Mouse (Mus musculus) induced T-regulatory cell, adult 2 months (primary cell): Measurements from ENCODE around the gene Man2a1.

ENCODE experiments used
- DNase-seq: peaks from one replicate; pipeline ENCODE4 v3.0.0-alpha.2; 2012; ENCODE audit warnings: low read depth

Man2a1 gene

DNA sequence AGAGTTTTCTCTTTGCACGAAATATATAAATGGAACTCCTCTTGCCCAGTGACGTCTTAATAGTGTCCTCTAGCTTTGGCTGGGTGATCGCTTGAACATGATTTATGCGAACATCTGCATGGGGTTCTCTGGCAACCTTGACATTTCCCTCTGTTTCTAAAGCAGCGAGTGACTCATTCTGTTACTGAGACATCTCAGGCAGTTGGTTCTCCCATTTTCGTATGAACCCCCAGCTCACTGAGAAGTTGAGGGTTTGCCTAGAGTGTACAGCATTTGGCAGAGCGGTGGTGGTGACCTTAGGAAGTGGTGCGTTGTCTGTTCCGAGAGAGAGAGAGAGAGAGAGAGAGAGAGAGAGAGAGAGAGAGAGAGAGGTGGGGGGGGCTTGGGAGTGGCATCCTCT is 2.6 kb downstream of the Man2a1 start:
- peak; percentile 59 for DNase-seq

DNA sequence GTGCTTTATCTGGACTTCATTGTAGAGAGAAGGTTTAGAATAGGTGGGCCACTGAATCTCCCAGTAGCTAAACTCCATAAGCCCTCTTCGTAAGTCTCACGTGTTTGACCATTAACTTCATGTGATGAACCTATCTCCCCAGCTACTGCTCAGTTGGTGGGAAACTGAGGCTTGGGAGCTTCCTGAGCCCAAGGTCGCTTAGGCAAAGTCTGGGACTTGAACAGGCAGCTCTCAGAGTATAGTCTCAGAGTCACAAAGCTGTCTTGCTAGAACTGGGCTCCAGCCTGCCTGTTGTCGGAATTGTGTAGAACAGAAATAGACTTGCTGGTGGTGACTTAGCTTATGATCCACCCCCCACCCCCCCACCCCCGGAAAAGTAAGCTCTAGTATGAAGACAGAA is 3.0 kb downstream of the Man2a1 start:
- DNase-seq: no peak

DNA sequence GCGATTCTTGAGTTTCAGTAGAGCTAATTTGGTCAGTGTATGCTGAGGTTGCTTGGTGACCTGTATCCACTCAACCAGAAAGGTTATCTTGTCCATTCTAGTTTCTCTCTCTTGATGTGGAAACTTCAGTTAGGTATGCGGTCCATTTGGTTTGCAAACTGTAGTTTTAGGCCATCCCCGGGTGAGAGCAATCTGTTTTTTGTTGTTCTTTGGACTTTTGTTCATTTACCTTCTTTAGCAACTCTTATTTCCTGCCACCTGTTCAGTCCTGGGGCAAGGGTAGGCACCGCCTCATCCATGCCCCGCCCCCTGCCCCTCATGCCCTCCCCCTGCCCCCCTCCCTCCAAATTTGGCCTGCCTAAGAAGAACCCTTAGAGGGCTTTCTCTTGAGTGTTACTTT is 3.6 kb downstream of the Man2a1 start:
- peak; percentile 49 for DNase-seq

DNA sequence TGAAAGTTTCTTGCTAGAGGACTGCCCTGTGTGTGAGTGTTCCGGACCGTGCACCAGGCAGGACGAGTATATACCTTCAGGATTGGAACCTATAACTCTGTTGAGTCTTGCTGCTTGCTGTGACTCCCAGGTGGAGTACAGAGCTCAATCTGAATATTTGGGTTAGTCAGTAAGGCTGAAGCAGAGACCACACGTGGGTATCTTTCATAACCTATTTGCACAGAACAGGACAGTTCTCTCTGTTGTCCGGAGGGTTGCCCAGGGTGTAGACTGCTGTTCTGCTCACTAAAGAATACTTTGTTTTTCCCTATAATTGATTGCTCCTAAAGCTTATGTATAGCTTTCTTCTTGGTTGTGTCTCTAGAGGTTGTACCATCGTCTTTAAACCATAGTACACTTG is 7.7 kb downstream of the Man2a1 start:
- DNase-seq: no peak

DNA sequence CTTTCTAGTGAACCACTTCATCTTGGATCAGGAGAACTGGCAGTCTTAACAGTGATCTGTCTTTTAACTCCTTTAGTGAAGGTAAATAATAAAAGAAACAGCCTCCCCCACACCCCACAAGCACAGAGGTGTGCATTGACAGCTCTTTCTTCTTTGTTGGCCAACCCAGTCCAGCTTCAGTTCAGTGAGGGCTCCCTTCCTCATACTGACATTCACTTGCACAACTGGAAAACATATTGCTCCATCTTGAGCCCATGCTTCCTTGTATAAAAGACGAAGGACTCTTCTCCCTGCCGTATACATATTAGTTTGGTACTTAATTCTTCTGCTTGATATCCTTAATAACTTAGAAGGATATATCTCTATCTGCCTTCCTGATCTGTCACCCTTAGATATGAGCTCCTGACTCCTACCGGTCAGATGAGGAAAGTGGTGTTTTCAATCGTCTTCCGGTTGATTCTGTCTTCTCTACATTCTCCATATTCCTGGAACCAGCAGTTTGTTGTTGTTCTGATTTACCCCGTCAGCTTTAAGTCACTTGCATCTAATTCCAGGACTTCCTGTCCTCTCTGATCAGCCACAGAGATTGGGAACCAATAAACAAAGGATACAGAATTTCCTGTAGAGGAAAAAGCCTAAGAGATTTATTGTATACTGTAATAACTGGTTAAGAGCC is 8.5 kb downstream of the Man2a1 start:
- no peak for DNase-seq

DNA sequence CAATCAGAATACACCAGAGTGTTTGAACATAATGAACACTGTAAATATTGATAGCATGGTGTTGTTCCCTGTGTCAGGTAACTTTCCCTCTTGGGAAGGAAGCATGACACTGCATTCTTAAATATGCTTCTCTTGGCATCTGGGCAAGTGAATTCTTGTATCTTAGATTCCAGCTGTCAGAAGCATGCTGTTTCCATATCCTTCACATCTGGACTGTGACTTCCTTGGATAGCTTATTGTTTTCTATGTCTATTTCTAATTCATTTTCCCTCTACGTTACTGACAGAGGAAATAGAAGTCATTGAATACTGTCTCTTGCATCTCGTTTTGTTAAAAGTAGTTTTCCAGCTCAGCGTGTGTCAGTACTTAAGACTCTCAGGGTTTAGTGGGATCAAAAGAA is 9.2 kb downstream of the Man2a1 start:
- no peak for DNase-seq

DNA sequence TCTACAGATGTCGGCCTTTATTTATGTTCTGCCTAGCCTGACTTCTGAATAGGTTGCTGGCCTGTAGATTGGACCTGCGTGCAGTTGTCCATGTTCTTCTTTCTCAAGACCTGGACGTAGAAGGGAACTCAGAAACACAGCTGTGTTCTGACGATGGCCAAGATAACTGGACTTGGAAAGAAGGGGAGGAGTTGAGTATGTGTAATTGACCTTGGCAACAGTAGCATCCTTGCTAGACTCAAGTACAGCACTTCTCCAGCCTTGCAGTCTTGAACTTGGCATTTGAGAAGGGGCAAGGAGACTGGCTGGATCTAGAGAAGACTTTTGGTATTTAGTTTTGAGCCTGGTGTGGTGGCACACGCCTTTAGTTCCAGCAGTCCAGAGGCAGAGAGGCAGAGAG is 10.9 kb downstream of the Man2a1 start:
- no peak for DNase-seq

DNA sequence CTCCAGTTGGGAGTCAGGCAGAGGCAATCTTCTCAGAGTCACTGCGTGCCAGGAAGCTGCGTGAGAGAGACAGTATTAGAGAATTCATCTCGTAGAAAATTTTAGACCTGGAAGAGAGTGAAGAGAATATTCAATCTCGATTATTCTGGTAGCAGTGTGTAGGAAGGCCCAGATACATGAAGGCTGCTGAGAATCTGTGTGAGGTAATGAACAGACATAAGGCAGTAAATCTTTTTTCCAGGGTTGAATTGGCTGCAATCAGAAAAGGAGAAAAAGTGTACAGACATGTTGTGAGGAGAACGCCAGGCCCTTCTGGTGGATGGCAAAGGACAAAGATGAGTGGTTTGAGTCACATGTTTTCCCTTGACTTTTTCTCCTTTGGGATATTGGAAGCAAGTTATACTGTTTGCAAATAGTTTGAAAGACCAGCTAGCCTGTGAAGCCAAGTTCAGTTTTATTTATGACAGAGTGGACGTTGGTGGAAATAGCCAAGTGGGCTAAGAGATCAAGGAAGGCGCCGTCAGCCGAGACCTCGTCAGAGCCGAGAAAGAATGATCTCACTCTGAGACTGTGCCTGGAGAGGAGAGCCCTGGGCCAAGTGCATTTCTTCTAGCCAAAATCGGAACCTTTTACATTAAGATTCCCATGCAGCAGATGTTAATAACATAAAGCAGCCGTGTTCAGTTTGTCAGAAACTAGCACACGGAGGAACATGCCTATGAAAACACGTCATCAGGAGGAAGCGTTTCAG is 11.8 kb downstream of the Man2a1 start:
- no peak for DNase-seq

DNA sequence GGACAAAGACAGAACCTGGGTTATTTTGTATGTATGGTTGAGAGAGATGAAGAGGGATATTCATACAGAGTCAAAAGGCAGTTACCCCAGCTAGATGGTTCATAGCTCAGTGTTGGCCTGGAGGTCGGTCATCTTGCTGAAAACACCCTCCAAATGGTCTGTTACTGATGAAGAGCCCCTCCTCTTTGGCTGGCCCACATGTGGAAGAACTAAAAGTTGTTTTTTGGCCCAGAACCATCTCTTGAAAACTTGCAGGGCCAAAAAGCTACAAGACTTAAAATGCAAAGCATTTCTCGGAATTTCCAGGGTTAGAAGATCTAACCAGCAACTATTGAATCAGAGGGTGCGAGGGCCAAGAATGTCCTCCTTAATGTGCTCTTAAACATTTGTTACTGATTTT is 12.4 kb downstream of the Man2a1 start:
- DNase-seq: no peak

DNA sequence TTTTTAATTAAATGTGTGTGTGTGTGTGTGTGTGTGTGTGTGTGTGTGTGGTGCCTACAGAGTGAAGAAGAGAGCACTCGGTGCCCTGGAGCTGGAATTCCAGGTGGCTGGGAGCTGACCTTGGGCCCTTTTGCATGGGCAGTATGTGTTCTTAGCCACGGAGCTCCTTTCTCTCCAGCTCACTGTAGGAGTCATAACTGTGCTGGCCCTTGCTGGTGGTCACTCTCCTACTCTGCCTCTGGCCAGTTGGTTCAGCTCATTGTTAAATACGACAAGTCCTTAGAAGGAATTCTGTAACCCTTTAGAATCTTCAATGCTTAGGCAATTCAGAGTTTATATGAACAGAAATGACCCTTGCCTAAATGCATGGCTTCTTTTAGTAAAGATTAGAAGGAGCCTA is 12.8 kb downstream of the Man2a1 start:
- no peak for DNase-seq

DNA sequence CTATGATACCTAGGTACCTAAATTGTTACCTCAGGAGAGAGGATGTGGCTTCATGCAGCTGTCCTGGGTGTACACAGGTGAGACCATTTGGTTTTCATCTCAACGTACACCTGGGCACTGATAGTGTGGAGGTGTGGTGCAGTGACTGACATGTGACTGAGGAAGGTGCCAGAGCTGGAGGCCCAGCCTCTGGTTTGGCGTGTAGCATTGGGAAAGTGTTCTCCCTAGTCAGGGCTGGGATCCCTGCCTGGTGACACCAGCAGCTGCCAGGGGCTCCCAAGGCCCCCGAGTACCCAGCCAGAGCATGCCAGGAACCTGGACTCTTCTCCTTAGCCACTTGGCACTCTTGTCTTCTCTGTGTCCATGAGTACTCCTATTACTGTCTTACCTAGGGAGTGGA is 14.3 kb downstream of the Man2a1 start:
- no peak for DNase-seq

DNA sequence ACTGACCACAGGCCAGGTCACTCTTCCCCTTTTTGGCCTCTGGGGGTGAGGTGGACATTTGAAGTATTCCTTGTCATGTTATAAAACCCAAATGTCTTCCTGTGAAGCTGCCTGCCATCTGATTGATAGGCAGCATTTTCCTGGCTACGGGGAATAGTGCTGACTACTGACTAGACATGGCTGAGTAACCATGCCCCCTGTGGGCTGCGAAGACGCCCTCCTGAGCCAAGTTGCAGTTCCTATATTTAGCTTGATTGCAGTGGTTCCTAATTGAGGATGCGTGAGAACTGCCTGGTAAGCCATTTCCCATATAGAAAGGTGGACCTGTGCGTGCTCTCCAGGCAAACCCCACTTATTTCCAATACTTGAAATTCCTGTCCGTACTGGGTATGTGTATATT is 14.9 kb downstream of the Man2a1 start:
- no peak for DNase-seq

DNA sequence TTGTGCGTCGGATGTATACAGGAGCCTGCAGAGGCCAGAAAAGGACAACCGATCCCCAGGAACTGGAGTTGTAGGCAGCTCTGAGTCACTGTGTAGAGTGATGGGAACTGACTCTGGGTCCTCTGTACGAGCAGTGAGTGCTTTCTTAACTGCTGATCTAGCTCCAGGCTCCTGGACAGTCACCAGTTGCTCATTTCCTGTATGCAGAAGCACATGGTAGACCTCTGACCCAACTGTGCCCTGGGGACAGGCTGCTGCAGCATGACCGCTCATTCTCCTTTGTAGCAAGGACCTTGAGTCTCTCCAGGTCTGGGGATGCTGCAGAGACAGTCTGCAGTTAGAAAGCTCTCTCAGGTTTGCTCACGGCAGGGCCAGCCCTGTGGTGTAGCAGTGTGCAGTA is 15.7 kb downstream of the Man2a1 start:
- no peak for DNase-seq

DNA sequence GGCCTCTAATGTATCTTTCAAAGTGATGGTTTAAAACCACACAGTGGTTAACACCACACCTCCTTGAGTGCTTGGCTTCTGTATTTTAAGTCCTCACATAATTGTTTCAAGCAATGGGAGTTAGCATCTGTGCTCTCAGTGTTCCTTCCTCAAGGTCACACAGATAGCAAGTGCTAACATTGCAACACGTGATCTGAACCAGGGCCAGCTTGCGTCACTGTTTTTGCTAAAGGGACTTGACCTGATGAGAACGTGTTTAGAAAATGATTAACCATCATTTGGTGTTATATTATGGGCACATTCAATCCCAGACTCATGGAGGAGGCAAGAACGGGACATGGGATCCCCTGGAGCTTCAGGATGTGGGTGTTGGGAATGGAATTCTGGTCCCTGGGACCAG is 17.3 kb downstream of the Man2a1 start:
- DNase-seq: no peak

DNA sequence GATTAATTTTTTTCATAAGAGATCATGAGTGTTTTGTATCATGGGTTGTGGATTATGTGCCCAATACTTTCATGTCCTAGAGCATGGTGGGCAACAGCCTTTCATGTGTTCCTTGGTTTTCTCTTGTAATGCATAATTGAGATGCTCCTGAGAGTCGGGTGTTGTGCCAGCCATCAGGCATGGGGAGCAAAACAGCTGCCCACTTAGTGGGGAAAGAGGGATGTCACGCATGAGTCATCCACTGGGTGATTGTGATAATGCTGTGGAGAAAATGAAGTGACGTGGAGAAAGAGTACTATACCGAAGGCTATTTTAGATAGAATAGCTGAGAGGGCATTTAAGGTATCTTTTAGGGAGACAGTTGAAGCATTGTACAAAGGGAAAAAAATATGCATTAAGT is 18.5 kb downstream of the Man2a1 start:
- no peak for DNase-seq

DNA sequence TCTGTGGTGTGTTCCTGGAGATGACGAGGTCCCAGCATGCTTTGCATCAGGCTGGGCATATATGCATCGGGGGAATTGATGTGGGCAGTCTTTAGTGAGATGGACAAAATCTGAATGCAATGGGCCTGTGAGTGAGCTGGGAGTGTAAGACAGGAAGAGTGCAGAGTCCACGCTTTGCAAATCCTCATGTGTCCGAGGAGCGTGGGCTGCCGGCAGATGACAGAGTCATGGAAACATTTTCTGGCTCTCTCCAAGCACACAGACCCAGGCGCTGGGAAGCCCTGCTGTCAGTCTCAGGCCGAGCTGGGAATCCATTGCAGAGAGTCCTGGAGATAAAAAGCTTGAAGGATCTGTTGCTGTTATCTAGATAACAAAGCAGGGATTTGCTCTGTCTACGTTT is 19.6 kb downstream of the Man2a1 start:
- no peak for DNase-seq

DNA sequence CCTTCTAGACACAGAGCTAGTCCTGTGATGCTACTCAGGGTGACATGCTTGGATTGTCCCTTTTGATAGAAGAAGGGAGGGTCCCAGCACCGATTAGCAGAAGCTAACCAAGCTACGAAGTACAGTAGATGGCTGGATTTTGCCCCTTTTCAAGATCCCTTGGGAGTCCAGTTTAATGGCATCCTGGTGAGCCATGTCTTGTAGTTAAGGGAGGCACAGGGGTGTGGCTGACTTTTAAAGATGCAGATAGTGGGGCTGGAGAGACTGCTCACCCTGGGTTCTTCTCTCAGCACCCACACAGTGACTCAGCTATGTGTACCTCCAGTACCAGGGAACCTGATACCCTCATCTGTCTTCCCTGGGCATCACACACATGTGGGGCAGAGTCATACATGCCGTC is 20.1 kb downstream of the Man2a1 start:
- no peak for DNase-seq

DNA sequence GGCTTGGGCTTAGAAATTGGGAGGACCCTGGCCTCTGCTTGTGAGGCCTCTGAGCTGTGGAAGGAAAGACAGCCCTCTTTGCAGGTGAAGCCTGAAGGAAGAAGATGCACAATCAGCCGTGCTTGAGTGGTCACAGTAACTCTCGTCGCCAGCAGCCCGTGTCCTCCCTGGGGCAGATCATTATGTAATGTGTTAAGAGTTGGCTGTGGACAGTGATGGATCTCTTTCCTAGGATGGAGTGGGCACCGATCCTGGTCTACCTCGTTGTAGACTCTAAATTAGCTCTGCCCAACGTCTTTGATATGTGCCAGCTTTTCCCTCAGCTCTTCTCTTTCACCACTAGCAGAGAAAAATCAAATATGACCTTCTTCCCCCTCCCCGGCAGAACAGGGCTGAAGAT is 20.7 kb downstream of the Man2a1 start:
- DNase-seq: no peak

DNA sequence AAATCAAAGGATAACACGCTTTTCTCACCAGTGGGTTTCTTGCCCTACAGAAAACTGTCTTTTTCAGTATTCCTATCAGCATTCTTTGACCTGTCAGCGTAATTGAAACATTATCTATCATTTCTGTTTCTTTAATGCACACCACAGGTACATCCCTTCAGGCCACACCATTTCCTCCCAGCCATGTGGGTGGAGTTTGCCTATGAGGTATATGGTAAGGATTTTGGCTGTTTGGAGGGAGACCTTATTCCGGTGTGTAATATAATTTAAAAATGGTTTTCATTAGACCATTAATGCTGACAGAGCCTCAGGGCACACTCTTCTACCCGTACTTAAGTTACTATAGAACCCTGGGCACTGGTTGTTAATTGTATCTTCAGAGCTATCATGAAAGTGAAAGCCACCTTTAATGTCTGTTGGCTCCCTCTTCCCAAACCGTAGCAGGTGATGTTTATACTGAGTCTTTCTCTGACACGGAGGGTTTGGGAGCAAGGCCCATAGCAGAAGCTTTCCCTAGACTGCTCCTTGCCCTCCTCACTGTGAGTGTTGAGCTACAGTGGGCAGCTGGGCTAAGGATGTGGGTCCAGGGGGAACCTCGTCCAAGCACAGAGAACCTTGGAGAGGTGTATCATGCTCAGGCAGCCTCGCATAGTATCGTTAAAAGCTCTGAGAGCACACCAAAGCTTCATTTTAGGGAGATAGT is 21.3 kb downstream of the Man2a1 start:
- peak; percentile 31 for DNase-seq

DNA sequence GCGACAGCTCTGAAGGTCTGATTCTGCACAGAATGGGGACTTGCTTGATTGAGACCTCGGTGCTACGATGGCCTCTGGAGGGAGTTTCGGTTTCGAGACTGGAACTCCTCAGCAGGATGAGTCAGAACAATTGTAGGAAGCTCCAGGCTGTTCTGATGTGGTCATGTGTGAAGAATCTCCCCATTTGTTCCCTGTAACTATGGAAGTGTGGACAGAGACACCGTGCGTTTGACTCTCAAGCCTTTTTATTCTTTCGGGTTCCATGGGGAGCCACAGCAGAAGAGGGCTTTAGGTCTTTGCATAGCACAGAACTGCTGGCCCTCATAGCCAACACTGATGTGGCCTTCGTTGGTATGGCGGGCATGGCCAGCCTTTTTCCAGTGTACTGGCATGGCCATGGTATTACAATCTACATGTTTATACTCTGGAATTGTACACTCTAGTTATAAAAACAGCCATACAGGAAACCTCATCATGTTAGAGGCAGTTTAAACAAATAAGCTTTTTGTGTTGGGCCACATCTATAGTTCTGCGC is 21.9 kb downstream of the Man2a1 start:
- DNase-seq: peak; percentile 55

DNA sequence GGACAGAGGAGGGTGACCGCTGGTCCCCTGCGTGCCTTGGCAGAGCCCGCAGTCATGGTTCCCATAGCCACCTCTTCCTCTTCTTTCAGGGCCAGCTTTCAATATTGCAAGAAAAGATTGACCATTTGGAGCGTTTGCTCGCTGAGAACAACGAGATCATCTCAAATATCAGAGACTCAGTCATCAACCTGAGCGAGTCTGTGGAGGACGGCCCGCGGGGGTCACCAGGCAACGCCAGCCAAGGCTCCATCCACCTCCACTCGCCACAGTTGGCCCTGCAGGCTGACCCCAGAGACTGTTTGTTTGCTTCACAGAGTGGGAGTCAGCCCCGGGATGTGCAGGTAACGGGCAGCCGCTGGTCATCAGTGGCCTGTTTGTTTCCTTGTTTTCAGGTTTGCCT is 23.9 kb downstream of the Man2a1 start:
- DNase-seq: no peak

DNA sequence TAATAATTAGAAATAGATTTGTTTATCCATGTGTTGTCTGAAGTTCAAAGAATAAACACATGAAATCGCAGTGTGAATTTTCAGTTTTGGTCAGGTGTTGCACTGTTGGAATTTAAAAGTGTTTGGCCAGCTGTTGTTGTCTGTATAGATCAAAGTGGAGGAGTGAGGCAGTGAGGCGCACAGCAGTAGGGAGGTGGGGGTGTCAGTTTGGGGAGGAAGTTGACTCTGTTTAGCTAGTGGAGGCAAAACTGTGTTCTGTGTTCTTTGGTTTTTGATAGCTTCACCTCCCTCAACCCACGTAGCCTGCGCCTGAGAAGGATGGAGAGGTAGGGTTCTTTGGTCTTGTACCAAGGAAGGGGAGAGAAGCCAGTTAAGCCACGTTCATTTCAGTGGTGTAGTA is 28.3 kb downstream of the Man2a1 start:
- DNase-seq: peak; percentile 8

DNA sequence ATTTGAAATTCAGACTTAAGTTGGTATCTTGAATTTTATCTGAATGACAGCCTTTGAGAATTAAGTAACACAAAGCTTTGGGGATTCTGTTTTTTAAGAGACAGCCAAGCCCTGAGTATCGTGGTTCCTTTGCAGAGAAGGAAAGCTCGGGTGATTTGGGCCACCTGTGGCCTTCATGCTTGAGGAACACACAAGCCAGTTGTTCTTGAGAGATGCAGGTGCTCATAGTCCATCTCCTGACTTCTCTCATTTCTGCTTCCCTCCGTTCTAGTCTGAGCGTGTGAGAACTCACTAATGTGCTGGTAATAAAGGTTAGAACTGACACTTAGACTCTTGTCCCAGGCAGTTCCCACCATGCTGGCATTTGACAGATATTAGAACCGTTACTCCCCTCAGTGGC is 28.9 kb downstream of the Man2a1 start:
- no peak for DNase-seq
